Mouse (Mus musculus) E14TG2a.4 (cell line): Measurements from ENCODE around the gene Lsm14a.

Source experiments
- H3K27me3 ChIP-seq: 2 replicates; pipeline ENCODE4 v1.6.1; 2014; ENCODE audit warnings: low read length, control low read depth; ENCODE audit not compliant: insufficient read depth
- H3K36me3 ChIP-seq: 2 replicates; pipeline ENCODE4 v1.6.1; 2014; ENCODE audit warnings: low read length, control low read depth; ENCODE audit not compliant: insufficient read depth
- H3K4me1 ChIP-seq: replicated peaks from 2 replicates; pipeline ENCODE4 v1.6.1; 2014; ENCODE audit warnings: low read depth, low read length, control low read depth
- H3K4me3 ChIP-seq: replicated peaks from 2 replicates; pipeline ENCODE4 v1.5.1; 2014; ENCODE audit warnings: mild to moderate bottlenecking, low read length
- H3K9me3 ChIP-seq: 2 replicates; pipeline ENCODE4 v1.6.1; 2014; ENCODE audit warnings: low read length, control low read depth
- CTCF ChIP-seq: conservative IDR thresholded peaks from 2 replicates; pipeline ENCODE4 v1.5.1; 2014; ENCODE audit warnings: low read length
- NANOG ChIP-seq: IDR thresholded peaks from 2 replicates; pipeline ENCODE4 v1.6.1; 2014; ENCODE audit warnings: borderline replicate concordance, low read length, mixed read lengths
- POU5F1 ChIP-seq: IDR thresholded peaks from 2 replicates; pipeline ENCODE4 v1.6.1; 2014; ENCODE audit warnings: low read length, borderline replicate concordance

Gene Lsm14a

DNA sequence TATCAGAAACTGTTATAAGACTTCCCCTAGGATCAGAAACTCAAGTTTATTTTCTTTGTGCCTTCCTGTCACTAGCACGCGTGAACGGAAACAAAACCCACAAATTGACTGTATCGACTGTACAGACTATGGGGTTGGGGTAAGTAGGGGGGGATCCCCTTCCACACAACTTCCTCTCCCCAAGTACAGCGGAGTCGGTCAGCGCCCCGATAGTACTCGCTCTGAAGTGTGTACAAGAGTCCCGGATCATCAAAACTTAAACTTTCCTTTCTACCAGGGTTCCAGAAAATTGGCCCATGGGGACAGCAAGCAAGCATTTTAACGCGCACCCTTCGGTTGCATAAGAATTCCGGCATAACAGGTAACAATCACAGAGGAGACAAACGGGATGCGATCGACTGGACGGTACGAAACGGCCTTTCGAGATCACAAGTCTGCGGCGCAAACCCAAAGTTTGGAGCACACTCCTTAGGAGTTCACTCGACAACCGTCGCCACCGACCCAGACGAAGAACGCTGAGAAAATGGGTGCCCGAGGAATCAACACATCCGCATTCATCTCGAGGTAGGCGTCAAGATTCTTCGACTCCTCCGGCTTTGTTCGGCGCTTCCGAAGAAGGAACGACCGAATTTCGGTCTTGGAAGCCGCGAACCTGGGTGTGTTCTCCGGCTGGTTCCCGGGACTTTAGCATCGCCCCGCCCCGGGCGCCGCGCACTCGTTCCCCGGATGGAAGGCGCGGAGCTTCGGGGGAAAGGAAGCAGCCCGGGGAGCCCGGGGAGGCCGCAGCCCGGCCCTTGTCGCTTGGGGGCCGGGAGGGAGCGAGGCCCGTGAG, 4.5 kb downstream of the Lsm14a start:
- peak overlapping the region; percentile 98 for H3K4me3 ChIP-seq
- H3K27me3 ChIP-seq: no peaks in the 10 kb centered on the region
- H3K36me3 ChIP-seq: peaks cover 26% of the 10 kb centered on the region
- no peak for TF ChIP-seq POU5F1
- TF ChIP-seq CTCF: no peak
- TF ChIP-seq NANOG: no peak
- H3K4me1 ChIP-seq: peaks cover 57% of the 10 kb centered on the region
- no peaks in the 10 kb centered on the region for H3K9me3 ChIP-seq

DNA sequence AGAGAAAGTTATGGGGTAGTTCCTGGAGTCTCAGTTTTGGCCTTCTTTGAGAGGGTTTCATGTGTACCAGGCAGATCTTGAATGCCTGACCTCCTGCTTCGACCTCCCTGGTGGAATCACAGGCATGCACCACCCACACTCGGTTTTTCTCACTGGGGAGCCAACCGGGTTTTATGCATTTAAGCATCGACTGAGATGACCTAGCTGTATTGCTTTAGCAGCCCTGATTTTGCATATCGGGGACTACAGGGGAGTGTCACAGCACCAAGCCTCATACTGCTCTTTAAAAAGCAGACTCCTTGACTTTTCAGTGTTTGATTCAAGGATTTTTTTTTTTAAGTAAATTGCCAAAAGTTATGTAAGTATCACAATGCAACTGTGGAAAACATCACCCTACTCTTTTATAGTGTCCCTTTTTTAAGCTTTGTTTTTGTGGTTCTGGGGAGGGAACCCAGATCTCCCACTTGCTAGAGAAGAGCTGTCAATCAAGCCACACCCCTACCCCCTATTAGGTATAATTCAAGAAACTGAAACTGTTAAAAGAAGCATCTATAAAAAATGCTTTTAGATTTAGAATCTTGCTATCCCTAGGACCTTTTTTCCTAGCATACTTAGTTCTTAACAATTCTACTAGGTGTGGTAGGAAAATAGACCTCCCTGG, 5.2 kb downstream of the Lsm14a start:
- Histone ChIP-seq H3K4me1 (peaks cover 63% of the 10 kb centered on the region), H3K9me3 (no peaks in the 10 kb centered on the region), H3K36me3 (peaks cover 29% of the 10 kb centered on the region), H3K27me3 (no peaks in the 10 kb centered on the region), H3K4me3 (peak overlapping the region; percentile 98)
- TF ChIP-seq CTCF (no peak), POU5F1 (no peak), NANOG (no peak)

DNA sequence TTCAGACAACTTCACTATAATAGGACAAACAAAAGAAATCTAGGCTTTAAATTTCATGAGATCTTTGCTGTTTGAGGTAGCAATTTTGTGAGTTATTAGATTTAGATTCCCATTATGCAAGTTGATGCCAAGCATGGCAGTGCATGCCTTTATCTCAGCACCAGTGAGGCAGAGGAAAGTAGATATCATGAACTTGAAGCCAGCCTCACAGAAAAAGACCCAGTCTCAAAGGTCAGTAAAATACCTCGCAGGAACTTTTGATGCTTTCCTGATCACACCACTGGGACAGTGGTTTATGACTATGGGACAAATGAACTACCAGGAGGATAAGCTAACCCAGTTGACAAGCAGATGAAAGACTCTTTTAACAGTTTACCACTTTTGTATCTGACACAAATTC, 10.3 kb downstream of the Lsm14a start:
- TF ChIP-seq POU5F1 (no peak), NANOG (no peak), CTCF (no peak)
- Histone ChIP-seq H3K4me3 (no peak overlapping the region), H3K4me1 (peaks cover 65% of the 10 kb centered on the region), H3K27me3 (no peaks in the 10 kb centered on the region), H3K9me3 (no peaks in the 10 kb centered on the region), H3K36me3 (peaks cover 31% of the 10 kb centered on the region)

DNA sequence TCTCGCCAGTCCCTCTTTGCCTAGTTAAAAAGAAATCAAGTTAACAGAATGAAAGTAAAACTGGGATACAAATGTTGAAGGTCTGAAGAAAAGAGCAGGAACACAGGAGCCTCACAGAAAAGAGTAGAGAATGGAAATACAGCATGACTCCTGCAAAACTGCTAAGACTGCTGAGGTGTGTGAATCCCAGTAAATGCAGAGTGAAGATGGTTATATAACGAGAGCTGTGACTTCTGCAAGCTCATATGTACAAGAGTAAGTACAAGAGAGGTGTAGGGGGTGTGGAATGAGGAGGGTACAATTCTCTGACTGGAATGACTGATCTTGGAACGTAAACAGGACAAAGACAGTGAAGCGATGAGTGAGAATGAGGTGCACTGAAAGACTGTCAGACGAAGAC, 11.4 kb downstream of the Lsm14a start:
- Histone ChIP-seq H3K27me3 (no peaks in the 10 kb centered on the region), H3K4me1 (peaks cover 59% of the 10 kb centered on the region), H3K4me3 (no peak overlapping the region), H3K36me3 (peaks cover 26% of the 10 kb centered on the region), H3K9me3 (no peaks in the 10 kb centered on the region)
- no peak for TF ChIP-seq CTCF
- no peak for TF ChIP-seq NANOG
- TF ChIP-seq POU5F1: no peak

DNA sequence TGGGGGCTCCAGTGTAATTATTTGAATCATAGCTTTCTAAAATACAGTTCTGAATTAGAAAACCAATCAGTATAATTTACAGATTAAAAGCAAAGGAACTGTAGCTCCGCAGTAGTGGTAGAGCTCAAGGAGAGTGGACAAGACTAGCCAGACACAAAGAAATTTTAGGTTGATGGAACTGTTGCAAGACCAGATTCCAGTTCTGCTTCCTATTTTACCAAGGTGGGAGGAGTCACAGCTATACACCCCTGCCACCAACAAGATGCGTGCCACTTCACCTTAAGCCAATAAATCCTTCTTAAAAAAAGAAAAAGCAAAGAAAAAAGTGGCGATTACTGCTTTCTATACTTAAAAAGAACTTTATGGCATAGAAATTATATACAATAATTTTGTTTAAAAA, 12.8 kb downstream of the Lsm14a start:
- Histone ChIP-seq H3K4me1 (peaks cover 53% of the 10 kb centered on the region), H3K4me3 (no peak overlapping the region), H3K9me3 (no peaks in the 10 kb centered on the region), H3K27me3 (no peaks in the 10 kb centered on the region), H3K36me3 (peaks cover 32% of the 10 kb centered on the region)
- TF ChIP-seq CTCF (no peak), POU5F1 (no peak), NANOG (no peak)

DNA sequence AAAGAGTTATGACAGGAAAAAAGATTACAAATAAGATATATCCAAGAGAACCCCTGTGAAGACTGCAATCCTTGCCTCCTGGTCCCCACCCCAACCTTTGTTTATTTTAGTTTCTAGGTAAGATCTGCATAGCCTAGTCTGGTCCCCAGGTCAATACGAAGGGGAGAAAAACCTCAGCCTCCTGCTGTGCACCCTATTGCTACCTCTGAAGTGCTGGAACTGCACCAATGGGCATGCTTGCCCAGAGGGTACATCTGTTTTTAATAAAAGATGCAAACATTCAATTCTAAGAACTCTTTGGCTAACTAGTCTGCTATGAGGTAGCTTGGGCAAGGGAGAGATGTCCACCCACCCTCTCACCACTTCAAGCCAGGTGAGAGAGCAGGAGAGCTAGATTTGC, 19.2 kb downstream of the Lsm14a start:
- H3K27me3 ChIP-seq: no peaks in the 10 kb centered on the region
- peaks cover 20% of the 10 kb centered on the region for H3K4me1 ChIP-seq
- H3K9me3 ChIP-seq: no peaks in the 10 kb centered on the region
- peaks cover 73% of the 10 kb centered on the region for H3K36me3 ChIP-seq
- H3K4me3 ChIP-seq: no peak overlapping the region
- TF ChIP-seq POU5F1 (no peak), CTCF (no peak), NANOG (no peak)

DNA sequence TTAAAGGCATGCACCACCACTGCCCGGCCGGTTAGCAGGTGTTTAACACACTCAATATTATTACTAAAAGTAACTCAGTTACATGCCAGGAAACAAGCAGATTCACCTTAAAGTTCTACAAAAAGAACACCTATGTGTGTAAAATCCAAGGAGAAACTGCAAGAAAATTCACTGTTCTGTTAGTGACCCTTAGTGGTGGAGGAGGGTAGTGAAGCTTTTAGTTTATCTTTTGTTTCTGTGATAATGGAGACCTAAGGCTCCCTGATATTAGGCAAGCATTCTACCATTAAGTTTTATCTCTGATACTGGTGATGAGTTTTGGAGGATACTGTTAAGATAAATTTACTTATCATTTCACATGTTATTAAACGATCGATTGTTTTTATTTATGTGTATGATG, 37.5 kb downstream of the Lsm14a start:
- no peaks in the 10 kb centered on the region for H3K9me3 ChIP-seq
- no peak overlapping the region for H3K4me3 ChIP-seq
- H3K4me1 ChIP-seq: no peaks in the 10 kb centered on the region
- no peaks in the 10 kb centered on the region for H3K27me3 ChIP-seq
- peaks cover 77% of the 10 kb centered on the region for H3K36me3 ChIP-seq
- TF ChIP-seq NANOG (no peak), CTCF (peak; percentile 46), POU5F1 (no peak)

DNA sequence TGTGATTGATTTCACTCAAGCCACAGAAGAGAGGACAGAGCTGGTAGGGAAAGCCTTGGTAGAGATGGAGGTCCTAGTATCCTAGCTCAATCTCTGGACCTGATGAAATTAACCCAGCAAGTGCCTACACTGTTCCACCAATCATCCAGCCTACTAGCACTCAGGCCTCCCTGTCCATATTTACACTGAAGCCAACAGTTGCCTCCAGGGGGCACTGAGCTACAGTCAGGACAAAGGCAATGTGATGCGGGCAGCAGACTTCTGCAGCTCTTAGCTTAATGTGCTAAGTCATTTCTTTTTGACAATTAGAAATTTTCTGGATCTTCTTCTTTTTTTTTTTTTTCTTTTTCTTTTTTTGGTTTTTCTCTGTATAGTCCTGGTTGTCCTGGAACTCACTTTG, 41.1 kb downstream of the Lsm14a start:
- peaks cover 90% of the 10 kb centered on the region for H3K36me3 ChIP-seq
- TF ChIP-seq POU5F1 (no peak), CTCF (peak; percentile 33)
- H3K4me3 ChIP-seq: no peak overlapping the region
- H3K27me3 ChIP-seq: no peaks in the 10 kb centered on the region
- no peaks in the 10 kb centered on the region for H3K9me3 ChIP-seq
- H3K4me1 ChIP-seq: no peaks in the 10 kb centered on the region; the same call in 1 of the 2 replicates

DNA sequence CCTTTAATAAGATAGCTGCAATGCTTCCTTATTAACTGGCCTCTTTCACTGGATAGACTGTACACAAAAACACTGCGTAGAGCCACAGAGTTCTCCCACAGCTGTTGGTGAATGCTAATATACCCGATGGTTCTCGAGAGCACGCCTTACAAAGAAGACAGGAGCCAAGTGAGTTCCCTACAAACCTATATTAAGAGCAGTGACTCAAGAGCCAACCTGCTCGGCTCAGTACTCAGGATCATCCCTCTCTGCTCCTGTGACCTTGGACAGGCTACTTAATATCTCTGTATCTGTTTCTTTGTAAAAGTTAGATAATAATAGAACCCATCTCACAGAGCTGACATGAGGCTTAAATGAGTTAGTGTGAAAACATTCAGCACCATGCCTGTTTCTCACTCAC, 42.9 kb downstream of the Lsm14a start:
- no peaks in the 10 kb centered on the region for H3K27me3 ChIP-seq
- H3K36me3 ChIP-seq: peaks cover 95% of the 10 kb centered on the region
- no peaks in the 10 kb centered on the region for H3K9me3 ChIP-seq
- TF ChIP-seq POU5F1: no peak
- no peak overlapping the region for H3K4me3 ChIP-seq
- no peaks in the 10 kb centered on the region; the same call in 1 of the 2 replicates for H3K4me1 ChIP-seq
